Mouse (Mus musculus): ENCODE results near the gene Fcgrt. TPM values are rescaled to one million over a fixed set of nuclear protein-coding genes. Genes with fewer than 3 reads are reported as not detected.
A peak's percentile ranks its signal among the peaks of the same experiment; 100 is the strongest.

The Fcgrt gene
- polyA plus RNA-seq, 1 experiment, result 244 TPM

GRCm38 (mm10) chr7:45147267-45147666 lies 43.6 kb upstream of the Fcgrt start:
- no peaks in the 10 kb centered on the region for H3K27me3 ChIP-seq (replicated peaks; ENCODE audit: control insufficient read depth, insufficient read depth, low read length)
- H3K4me3 ChIP-seq (ENCODE audit: insufficient read depth, low read depth, low read length), result peak overlapping the region; percentile 20
- DNase-seq, result peak; percentile 63
- TF ChIP-seq POLR2A (IDR thresholded peaks at IDR 0.05; ENCODE audit: low read depth, low read length) (no peak), CTCF (conservative IDR thresholded peaks at IDR 0.05; ENCODE audit: insufficient read depth, insufficient read length, low read depth, low read length) (no peak)
- peaks cover 15% of the 10 kb centered on the region; the same call in 1 of the 2 replicates for H3K4me1 ChIP-seq (ENCODE audit: control insufficient read depth, insufficient read depth, low read length)
- 54% methylated on average over 11 of the region's 11 CpGs for WGBS
- peak overlapping the region; percentile 53 for H3K27ac ChIP-seq (ENCODE audit: insufficient read depth, low read depth, low read length)
- H3K36me3 ChIP-seq (ENCODE audit: control insufficient read depth, insufficient read depth, low read length), result peaks cover 2% of the 10 kb centered on the region

- no peak overlapping the region for H3K27ac ChIP-seq (ENCODE audit: insufficient read depth, low read depth, low read length)
- H3K27me3 ChIP-seq (replicated peaks; ENCODE audit: control insufficient read depth, insufficient read depth, low read length), result no peaks in the 10 kb centered on the region
- 95% methylated on average over 8 of the region's 8 CpGs for WGBS
- DNase-seq, result no peak
- H3K36me3 ChIP-seq (ENCODE audit: control insufficient read depth, insufficient read depth, low read length), result peaks cover 2% of the 10 kb centered on the region
- no peak overlapping the region for H3K4me3 ChIP-seq (ENCODE audit: insufficient read depth, low read depth, low read length)
- no peak for TF ChIP-seq CTCF (conservative IDR thresholded peaks at IDR 0.05; ENCODE audit: insufficient read depth, insufficient read length, low read depth, low read length)
- peaks cover 15% of the 10 kb centered on the region; the same call in 1 of the 2 replicates for H3K4me1 ChIP-seq (ENCODE audit: control insufficient read depth, insufficient read depth, low read length)
Measured at GRCm38 (mm10) chr7:45145460-45145859, 41.8 kb upstream of the Fcgrt start.

- DNase-seq, result no peak
- no peaks in the 10 kb centered on the region for H3K27me3 ChIP-seq (replicated peaks; ENCODE audit: control insufficient read depth, insufficient read depth, low read length)
- 0 out of 2 replicates have a peak overlapping the region, but pooled peaks have one; percentile 25 for H3K27ac ChIP-seq (ENCODE audit: insufficient read depth, low read depth, low read length)
- no peak overlapping the region for H3K4me3 ChIP-seq (ENCODE audit: insufficient read depth, low read depth, low read length)
- TF ChIP-seq POLR2A (IDR thresholded peaks at IDR 0.05; ENCODE audit: low read depth, low read length), result no peak
- TF ChIP-seq CTCF (conservative IDR thresholded peaks at IDR 0.05; ENCODE audit: insufficient read depth, insufficient read length, low read depth, low read length), result no peak
- H3K36me3 ChIP-seq (ENCODE audit: control insufficient read depth, insufficient read depth, low read length), result peaks cover 2% of the 10 kb centered on the region
- peaks cover 15% of the 10 kb centered on the region; the same call in 1 of the 2 replicates for H3K4me1 ChIP-seq (ENCODE audit: control insufficient read depth, insufficient read depth, low read length)
- WGBS, result 75% methylated on average over 13 of the region's 13 CpGs
Measured at GRCm38 (mm10) chr7:45144368-45145174, 40.9 kb upstream of the Fcgrt start.

GRCm38 (mm10) chr7:45141914-45142313 lies 38.3 kb upstream of the Fcgrt start:
- TF ChIP-seq CTCF (conservative IDR thresholded peaks at IDR 0.05; ENCODE audit: insufficient read depth, insufficient read length, low read depth, low read length) (no peak), POLR2A (IDR thresholded peaks at IDR 0.05; ENCODE audit: low read depth, low read length) (no peak)
- H3K27me3 ChIP-seq (replicated peaks; ENCODE audit: control insufficient read depth, insufficient read depth, low read length), result no peaks in the 10 kb centered on the region
- no peak overlapping the region for H3K27ac ChIP-seq (ENCODE audit: insufficient read depth, low read depth, low read length)
- 82% methylated on average over 5 of the region's 5 CpGs for whole genome bisulfite sequencing
- H3K4me1 ChIP-seq (ENCODE audit: control insufficient read depth, insufficient read depth, low read length), result no peaks in the 10 kb centered on the region
- DNase-seq, result no peak
- H3K36me3 ChIP-seq (ENCODE audit: control insufficient read depth, insufficient read depth, low read length), result peaks cover 2% of the 10 kb centered on the region
- H3K4me3 ChIP-seq (ENCODE audit: insufficient read depth, low read depth, low read length), result no peak overlapping the region

GRCm38 (mm10) chr7:45141319-45141718 lies 37.7 kb upstream of the Fcgrt start:
- Histone ChIP-seq H3K36me3 (ENCODE audit: control insufficient read depth, insufficient read depth, low read length) (peaks cover 2% of the 10 kb centered on the region), H3K27ac (ENCODE audit: insufficient read depth, low read depth, low read length) (no peak overlapping the region), H3K4me3 (ENCODE audit: insufficient read depth, low read depth, low read length) (no peak overlapping the region), H3K4me1 (ENCODE audit: control insufficient read depth, insufficient read depth, low read length) (no peaks in the 10 kb centered on the region), H3K27me3 (replicated peaks; ENCODE audit: control insufficient read depth, insufficient read depth, low read length) (no peaks in the 10 kb centered on the region)
- DNase-seq, result no peak
- WGBS, result 94% methylated on average over 3 of the region's 3 CpGs
- TF ChIP-seq CTCF (conservative IDR thresholded peaks at IDR 0.05; ENCODE audit: insufficient read depth, insufficient read length, low read depth, low read length) (no peak), POLR2A (IDR thresholded peaks at IDR 0.05; ENCODE audit: low read depth, low read length) (no peak)

GRCm38 (mm10) chr7:45139904-45140723 lies 36.5 kb upstream of the Fcgrt start:
- TF ChIP-seq CTCF (conservative IDR thresholded peaks at IDR 0.05; ENCODE audit: insufficient read depth, insufficient read length, low read depth, low read length) (no peak), POLR2A (IDR thresholded peaks at IDR 0.05; ENCODE audit: low read depth, low read length) (no peak)
- Histone ChIP-seq H3K4me1 (ENCODE audit: control insufficient read depth, insufficient read depth, low read length) (no peaks in the 10 kb centered on the region), H3K27me3 (replicated peaks; ENCODE audit: control insufficient read depth, insufficient read depth, low read length) (no peaks in the 10 kb centered on the region), H3K4me3 (ENCODE audit: insufficient read depth, low read depth, low read length) (no peak overlapping the region), H3K27ac (ENCODE audit: insufficient read depth, low read depth, low read length) (no peak overlapping the region), H3K36me3 (ENCODE audit: control insufficient read depth, insufficient read depth, low read length) (peaks cover 2% of the 10 kb centered on the region)
- DNase-seq, result no peak
- 72% methylated on average over 8 of the region's 8 CpGs for WGBS

GRCm38 (mm10) chr7:45138403-45138802 lies 34.8 kb upstream of the Fcgrt start:
- no peaks in the 10 kb centered on the region for H3K4me1 ChIP-seq (ENCODE audit: control insufficient read depth, insufficient read depth, low read length)
- no peak overlapping the region for H3K27ac ChIP-seq (ENCODE audit: insufficient read depth, low read depth, low read length)
- no peak overlapping the region for H3K4me3 ChIP-seq (ENCODE audit: insufficient read depth, low read depth, low read length)
- TF ChIP-seq POLR2A (IDR thresholded peaks at IDR 0.05; ENCODE audit: low read depth, low read length) (no peak), CTCF (conservative IDR thresholded peaks at IDR 0.05; ENCODE audit: insufficient read depth, insufficient read length, low read depth, low read length) (no peak)
- H3K36me3 ChIP-seq (ENCODE audit: control insufficient read depth, insufficient read depth, low read length), result no peaks in the 10 kb centered on the region
- no peak for DNase-seq
- WGBS, result 87% methylated on average over 1 of the region's 1 CpGs
- no peaks in the 10 kb centered on the region for H3K27me3 ChIP-seq (replicated peaks; ENCODE audit: control insufficient read depth, insufficient read depth, low read length)

Measured in kidney, adult 2 months (tissue).